Mouse (Mus musculus) urinary bladder, postnatal 10 days (tissue): ENCODE results near the gene Spns1.
A peak's percentile ranks its signal among the peaks of the same experiment; 100 is the strongest.
"Not testable (repeated sequence)": the region's sequence is repeated elsewhere in the genome, so short reads cannot be mapped to it uniquely, and the experiment has no call there.

Source experiments
- DNase-seq: peaks from one replicate; pipeline ENCODE4 v3.0.0; 2022; ENCODE audit warnings: low spot score

Spns1 gene

GRCm38 (mm10) chr7:126338906-126339305, 38.3 kb downstream of the Spns1 start:
- no peak for DNase-seq

DNA sequence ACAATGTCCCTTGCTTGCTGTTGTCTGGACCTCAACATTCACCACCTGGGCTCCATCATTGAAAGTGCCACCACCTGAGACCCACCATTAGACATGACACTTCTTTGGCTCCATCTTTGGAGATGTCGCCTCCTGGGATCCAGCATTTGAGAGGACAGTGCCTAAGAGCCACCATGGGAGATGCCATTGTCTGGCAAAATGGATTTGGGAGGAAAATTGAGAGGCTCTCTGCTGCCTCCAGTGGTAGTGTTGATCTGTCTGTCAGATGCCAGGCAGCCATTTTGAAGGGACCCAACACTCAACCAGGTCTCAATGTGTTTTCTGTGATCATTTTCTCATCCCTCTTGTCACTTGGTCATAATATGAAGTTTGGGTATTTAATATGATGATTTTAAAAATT, 41.7 kb downstream of the Spns1 start:
- no peak for DNase-seq

GRCm38 (mm10) chr7:126332691-126333090, 44.6 kb downstream of the Spns1 start:
- DNase-seq = no peak

- DNase-seq = no peak
Observed at GRCm38 (mm10) chr7:126330693-126331092, 46.6 kb downstream of the Spns1 start.

GRCm38 (mm10) chr7:126329907-126330645, 47.2 kb downstream of the Spns1 start:
- no peak for DNase-seq

DNA sequence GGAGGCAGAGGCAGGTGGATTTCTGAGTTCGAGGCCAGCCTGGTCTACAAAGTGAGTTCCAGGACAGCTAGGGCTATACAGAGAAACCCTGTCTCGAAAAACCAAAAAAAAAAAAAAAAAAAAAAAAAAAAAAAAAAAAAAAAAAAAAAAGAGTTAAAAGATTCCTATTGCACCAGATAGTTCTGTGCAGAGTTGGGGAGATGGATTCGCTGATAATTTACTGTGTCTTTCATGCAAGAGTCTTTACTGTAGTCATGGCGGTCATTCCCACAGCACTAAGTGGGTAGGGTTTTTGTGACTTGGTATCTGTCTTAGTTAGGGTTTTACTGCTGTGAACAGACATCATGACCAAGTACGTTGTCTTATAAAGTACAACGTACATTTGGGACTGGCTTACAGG, 48.4 kb downstream of the Spns1 start:
- not testable (repeated sequence) for DNase-seq

DNA sequence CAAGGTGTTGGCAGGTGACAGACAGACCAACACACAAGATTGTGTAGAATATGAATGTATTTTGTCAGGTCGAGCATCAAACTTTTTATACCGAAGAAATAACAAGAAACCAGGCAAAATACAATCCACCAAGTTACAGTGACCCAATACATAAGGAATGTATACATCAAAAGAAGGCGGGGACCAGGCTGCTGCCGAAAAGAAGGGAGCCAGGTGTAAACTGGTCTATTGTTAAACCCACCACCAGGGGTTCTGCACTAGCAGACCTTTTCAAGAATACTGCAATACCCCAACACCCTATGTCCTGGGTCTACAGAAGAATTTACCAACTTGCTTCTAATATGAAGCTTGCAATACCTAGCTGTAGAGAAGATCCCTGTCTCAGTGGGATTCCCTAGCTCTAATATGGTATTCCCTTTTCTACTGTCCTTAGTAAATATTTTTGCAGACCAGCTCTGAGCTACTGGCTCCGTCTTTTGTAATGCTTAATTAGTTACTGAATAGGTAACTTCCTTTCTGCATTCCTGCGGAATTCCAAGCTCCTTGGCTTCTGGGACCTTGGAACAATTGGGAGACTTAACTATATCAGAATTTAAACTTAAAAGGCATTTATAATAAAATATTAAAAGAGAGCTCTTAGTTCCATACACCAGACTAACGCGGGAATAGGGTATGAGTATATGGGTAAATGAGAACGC, 51.5 kb downstream of the Spns1 start:
- not testable (repeated sequence) for DNase-seq

GRCm38 (mm10) chr7:126324791-126325190, 52.5 kb downstream of the Spns1 start:
- DNase-seq = no peak

- peak; percentile 35 for DNase-seq
Observed at GRCm38 (mm10) chr7:126323729-126324128, 53.5 kb downstream of the Spns1 start.
